ENCODE assay signal across 8 mouse cellular contexts in genomic region chr8:125068146-125068905, GRCm38 (mm10). TPM values are rescaled to one million over a fixed set of nuclear protein-coding genes. Genes with fewer than 3 reads are reported as not detected.
DNase-seq lines count a peak whose midpoint lies in the region; ATAC-seq and TF ChIP-seq lines count a peak whose summit lies in the region.

No protein-coding gene starts in this region.

- peaks cover 20% of the 10 kb centered on the region for H3K4me1 ChIP-seq in heart, embryonic 11.5 days (ENCODE audit: control insufficient read depth, insufficient read depth, low read length)
- H3K4me1 ChIP-seq in spleen, adult 2 months (ENCODE audit: control insufficient read depth, insufficient read depth, insufficient read length) = peaks cover 15% of the 10 kb centered on the region; the same call in 1 of the 2 replicates
- H3K4me1 ChIP-seq in intestine, postnatal 0 days (replicated peaks; ENCODE audit: control insufficient read depth, insufficient read depth, low read length) = no peaks in the 10 kb centered on the region
- 0 out of 2 replicates have a peak, but pooled peaks cover 2% of the 10 kb centered on the region for H3K4me1 ChIP-seq in stomach, embryonic 16.5 days (ENCODE audit: control insufficient read depth, insufficient read depth, low read length)

- no peaks in the 10 kb centered on the region for H3K27me3 ChIP-seq in heart, embryonic 11.5 days (ENCODE audit: control insufficient read depth, insufficient read depth, low read length)
- H3K27me3 ChIP-seq in spleen, adult 2 months (ENCODE audit: control insufficient read depth, insufficient read depth, low read length) = no peaks in the 10 kb centered on the region
- H3K27me3 ChIP-seq in intestine, postnatal 0 days (replicated peaks; ENCODE audit: control insufficient read depth, insufficient read depth, low read length) = no peaks in the 10 kb centered on the region
- H3K27me3 ChIP-seq in stomach, embryonic 16.5 days (ENCODE audit: control insufficient read depth, insufficient read depth, low read length) = no peaks in the 10 kb centered on the region

- no peak overlapping the region for H3K4me3 ChIP-seq in heart, embryonic 11.5 days (ENCODE audit: low read depth, low read length)
- no peak overlapping the region for H3K4me3 ChIP-seq in spleen, adult 2 months (ENCODE audit: extremely low read depth, insufficient read depth, insufficient read length)
- no peak overlapping the region for H3K4me3 ChIP-seq in intestine, postnatal 0 days (ENCODE audit: low read depth, low read length)
- no peak overlapping the region for H3K4me3 ChIP-seq in stomach, embryonic 16.5 days (replicated peaks; ENCODE audit: low read length)

- intact Hi-C loops in heart, postnatal 25 days (cut with DNase I) = loop anchor here (5.0 kb wide), 3 partner anchors 49 to 499 kb away; partner anchors contain the start of gene Sipa1l2

- peak; percentile 3; the same call in 1 of the 2 replicates for TF ChIP-seq CTCF in spleen, adult 2 months (IDR thresholded peaks at IDR 0.05; ENCODE audit: extremely low read depth, insufficient read depth, insufficient read length, insufficient replicate concordance)
- peak; percentile 47 for TF ChIP-seq CTCF in intestine, postnatal 0 days (IDR thresholded peaks at IDR 0.05; ENCODE audit: low read depth)

- no peak overlapping the region for H3K4me2 ChIP-seq in heart, embryonic 11.5 days
- no peak overlapping the region for H3K4me2 ChIP-seq in intestine, postnatal 0 days (replicated peaks; ENCODE audit: low read depth)
- H3K4me2 ChIP-seq in stomach, embryonic 16.5 days (ENCODE audit: low read depth, low read length) = no peak overlapping the region

- DNase-seq in heart, postnatal 25 days (ENCODE audit: low spot score) = no peak
- DNase-seq in spleen, adult 2 months (ENCODE audit: low read depth in 1 of 2, low spot score in 2 of 2) = no peak
- DNase-seq in spleen, postnatal 36 days (ENCODE audit: low spot score in 2 of 2) = no peak
- no peak for DNase-seq in gastrocnemius, postnatal 10 days
- no peak for DNase-seq in cerebellum, adult 8-10 months

- H3K9me3 ChIP-seq in heart, embryonic 11.5 days (replicated peaks; ENCODE audit: control insufficient read depth, low read length) = no peaks in the 10 kb centered on the region
- no peaks in the 10 kb centered on the region for H3K9me3 ChIP-seq in intestine, postnatal 0 days (ENCODE audit: control insufficient read depth)
- H3K9me3 ChIP-seq in stomach, embryonic 16.5 days (replicated peaks; ENCODE audit: control insufficient read depth, low read length) = no peaks in the 10 kb centered on the region

- no peak for TF ChIP-seq POLR2A in spleen, adult 2 months (IDR thresholded peaks at IDR 0.05; ENCODE audit: low read depth, low read length)

- no peaks in the 10 kb centered on the region for H3K36me3 ChIP-seq in heart, embryonic 11.5 days (ENCODE audit: control insufficient read depth, insufficient read depth, low read length)
- no peaks in the 10 kb centered on the region for H3K36me3 ChIP-seq in spleen, adult 2 months (ENCODE audit: control insufficient read depth, insufficient read depth, low read length)
- H3K36me3 ChIP-seq in intestine, postnatal 0 days (ENCODE audit: control insufficient read depth, insufficient read depth) = no peaks in the 10 kb centered on the region
- H3K36me3 ChIP-seq in stomach, embryonic 16.5 days (ENCODE audit: control insufficient read depth, insufficient read depth, low read length) = no peaks in the 10 kb centered on the region

- ATAC-seq in heart, embryonic 11.5 days (replicated peaks; ENCODE audit: insufficient number of reproducible peaks, low FRiP score, low TSS enrichment) = no peak
- no peak for ATAC-seq in intestine, postnatal 0 days
- ATAC-seq in stomach, embryonic 16.5 days (ENCODE audit: insufficient read depth, low FRiP score) = 0 out of 2 replicates have a peak, but pooled peaks have one; percentile 2

- no peak overlapping the region for H3K9ac ChIP-seq in heart, embryonic 11.5 days (ENCODE audit: low read depth, low read length)
- no peak overlapping the region for H3K9ac ChIP-seq in intestine, postnatal 0 days (ENCODE audit: low read depth, low read length)
- H3K9ac ChIP-seq in stomach, embryonic 16.5 days (ENCODE audit: low read length) = no peak overlapping the region

- 74% methylated on average over 6 of the region's 6 CpGs for WGBS in heart, embryonic 11.5 days (ENCODE audit: insufficient replicate concordance)
- 83% methylated on average over 6 of the region's 6 CpGs for WGBS in spleen, adult 2 months
- WGBS in intestine, postnatal 0 days = 84% methylated on average over 6 of the region's 6 CpGs
- WGBS in stomach, embryonic 16.5 days = 82% methylated on average over 6 of the region's 6 CpGs

- H3K27ac ChIP-seq in heart, embryonic 11.5 days (ENCODE audit: low read depth, low read length) = peak overlapping the region; percentile 73; the same call in 1 of the 2 replicates
- peak overlapping the region; percentile 86 for H3K27ac ChIP-seq in spleen, adult 2 months (ENCODE audit: insufficient read depth, low read length)
- H3K27ac ChIP-seq in intestine, postnatal 0 days (ENCODE audit: low read depth, low read length) = 0 out of 2 replicates have a peak overlapping the region, but pooled peaks have one; percentile 5
- H3K27ac ChIP-seq in stomach, embryonic 16.5 days (ENCODE audit: low read length) = peak overlapping the region; percentile 71; the same call in 1 of the 2 replicates

RNA-seq across cellular contexts. Expression of gene Disc1, which starts 14.3 kb away (rescaled TPM):
- 1.8 and 2.1 TPM in 2 replicates for polyA plus RNA-seq in heart, embryonic 11.5 days (2014; fragmentation: Nextera tagmentation; extraction: Ambion mirVana)
- 1 to 10 TPM; 1.7 to 3.0 TPM for total RNA-seq in heart, postnatal 25 days (2021)
- polyA plus RNA-seq in spleen, adult 2 months (2012; rRNA removed) = 1.6 and 1.8 TPM in 2 replicates
- polyA plus RNA-seq in intestine, postnatal 0 days (2015; fragmentation: Nextera tagmentation; extraction: Ambion mirVana) = 0.39 and 0.40 TPM in 2 replicates
- polyA plus RNA-seq in stomach, embryonic 16.5 days (2015; fragmentation: Nextera tagmentation; extraction: Ambion mirVana) = 1.5 TPM in 2 replicates
- 1 to 10 TPM; 2.6 to 4.0 TPM for total RNA-seq in gastrocnemius, postnatal 10 days (2021)

RNA-seq across cellular contexts. Expression of gene Tsnax, which starts 55.5 kb away (rescaled TPM):
- polyA plus RNA-seq in heart, embryonic 11.5 days (2014; fragmentation: Nextera tagmentation; extraction: Ambion mirVana) = 90.9 and 101 TPM in 2 replicates
- total RNA-seq in heart, postnatal 25 days (2021) = 10 to 100 TPM; 71.0 to 71.6 TPM
- 21.0 and 22.7 TPM in 2 replicates for polyA plus RNA-seq in spleen, adult 2 months (2012; rRNA removed)
- polyA plus RNA-seq in intestine, postnatal 0 days (2015; fragmentation: Nextera tagmentation; extraction: Ambion mirVana) = 47.4 and 48.3 TPM in 2 replicates
- polyA plus RNA-seq in stomach, embryonic 16.5 days (2015; fragmentation: Nextera tagmentation; extraction: Ambion mirVana) = 109 and 115 TPM in 2 replicates
- total RNA-seq in gastrocnemius, postnatal 10 days (2021) = 10 to 100 TPM; 74.9 to 76.4 TPM

Comparison
In these comparisons a context has a peak if more than half of its experiments do, and no peak if none do; other contexts are left out.
1. H3K27ac ChIP-seq: peak in every context shown above with its lines; median percentile 86 in spleen, adult 2 months; 73 in heart, embryonic 11.5 days; 71 in stomach, embryonic 16.5 days; 5 in intestine, postnatal 0 days.